Mouse (Mus musculus): ENCODE measurements at regions not wholly inside any gene's neighbourhood (a gene's known extent, or its start where the extent isn't known, plus 50 kb on each side); places are given as distances from the start of the nearest gene placed in this dataset.

- peak; percentile 34 for DNase-seq
Measured at GRCm38 (mm10) chr1:137617513-137617912, 558.0 kb downstream of the Ptprc start.

DNA sequence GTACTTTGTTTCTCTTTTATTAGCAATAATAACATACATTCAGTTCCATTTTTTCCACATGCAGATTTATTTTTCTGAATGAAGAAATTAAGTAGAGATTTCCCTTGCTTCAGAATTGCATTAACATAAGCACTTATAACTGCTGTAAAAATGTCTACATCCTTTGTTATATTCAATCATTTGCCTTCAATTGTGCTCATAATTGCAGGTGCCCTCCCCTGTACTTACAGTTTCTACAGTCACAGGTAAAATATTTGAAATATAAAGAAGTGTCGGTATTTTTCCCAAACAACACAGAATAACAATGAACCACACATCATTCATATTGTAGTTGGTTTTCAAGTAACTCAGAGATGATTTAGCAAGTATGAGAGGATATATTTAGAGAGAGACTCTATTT is 568.8 kb downstream of the Ptprc start:
- no peak for DNase-seq

DNA sequence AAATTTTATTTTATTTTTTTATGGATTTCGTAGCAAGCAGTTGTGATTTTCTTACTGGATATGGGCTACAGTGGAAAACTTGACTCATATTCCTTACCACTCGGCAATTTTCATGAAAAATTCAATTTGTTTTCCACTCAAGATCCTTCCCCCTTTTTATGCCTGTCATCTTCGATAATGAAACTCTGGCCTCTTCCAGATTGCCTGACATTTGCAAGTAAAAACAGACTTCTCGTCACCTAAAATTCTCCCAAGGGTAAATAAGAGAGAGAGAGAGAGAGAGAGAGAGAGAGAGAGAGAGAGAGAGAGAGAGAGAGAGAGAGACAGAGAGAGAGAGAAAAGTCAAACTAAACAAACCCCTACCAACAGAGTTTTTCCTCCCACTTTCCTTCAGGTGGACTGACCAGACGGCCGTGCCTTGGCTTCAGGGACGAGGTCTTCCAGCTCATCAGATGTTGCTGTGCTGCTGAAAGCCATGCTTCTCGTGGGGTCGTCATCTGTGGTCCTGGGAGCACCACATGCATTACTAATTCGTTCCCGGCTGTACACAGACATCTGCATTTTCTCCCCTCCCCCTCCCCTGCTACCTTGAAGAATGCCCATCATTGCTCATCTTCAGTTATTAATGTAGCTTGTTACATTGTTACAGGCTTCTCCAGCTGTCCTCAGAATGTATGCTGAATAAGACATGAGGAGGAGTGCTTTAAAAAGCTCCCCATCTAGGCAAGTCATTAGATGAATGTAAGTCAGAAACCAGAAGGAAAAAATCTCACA is 569.4 kb downstream of the Ptprc start:
- DNase-seq = no peak

- DNase-seq = no peak
Measured at GRCm38 (mm10) chr1:137593732-137594131, 581.8 kb downstream of the Ptprc start.

GRCm38 (mm10) chr1:137591891-137592290 is 583.6 kb downstream of the Ptprc start:
- DNase-seq = peak; percentile 28

GRCm38 (mm10) chr1:137591295-137591694 is 584.2 kb downstream of the Ptprc start:
- DNase-seq = peak; percentile 84

DNA sequence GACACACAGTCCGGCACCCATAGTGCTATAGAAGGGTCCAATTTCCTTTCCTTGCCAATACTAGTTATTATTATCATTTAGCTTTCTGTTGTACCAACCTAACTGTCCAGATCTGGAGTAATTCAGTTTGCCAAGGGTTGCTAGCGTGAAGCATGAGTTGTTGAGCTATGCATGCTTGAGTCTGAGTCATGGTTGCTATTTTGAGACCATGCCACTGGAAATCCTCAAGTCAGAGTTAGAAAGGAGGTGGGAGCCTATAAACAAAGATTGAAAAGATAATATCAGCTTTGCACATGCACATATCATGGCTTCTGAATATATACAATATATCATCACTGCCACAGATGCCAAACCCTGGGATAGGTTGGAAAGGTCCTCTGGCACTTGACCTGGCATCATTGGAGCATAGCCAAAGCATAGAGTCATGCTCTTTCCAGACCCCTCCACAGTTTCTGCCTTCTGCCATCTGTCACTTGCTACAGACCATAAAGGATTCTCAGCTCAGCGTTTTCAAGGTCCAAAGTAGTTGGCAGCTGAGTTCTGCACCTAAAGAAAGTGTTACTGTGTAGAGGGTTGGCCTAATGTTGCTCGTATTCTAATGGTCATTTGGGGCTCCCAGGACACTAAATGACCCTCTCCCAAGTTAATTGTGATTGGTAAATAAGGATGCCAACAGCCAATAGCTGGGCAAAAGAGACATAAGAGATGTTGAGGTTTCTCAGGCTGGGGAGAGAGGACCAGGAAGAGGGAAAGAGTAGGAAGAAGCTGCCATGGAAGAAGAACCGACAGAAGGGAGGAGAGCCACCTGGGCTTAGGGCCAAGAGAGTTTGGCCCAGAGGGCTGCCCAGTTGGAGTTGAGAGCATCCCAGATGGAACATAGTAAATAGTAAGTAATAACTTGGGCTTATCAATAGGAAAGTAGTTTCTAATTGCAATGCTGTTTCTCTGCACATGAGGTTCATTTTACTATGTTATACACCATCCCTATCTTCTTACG is 586.9 kb downstream of the Ptprc start:
- DNase-seq = peak; percentile 85

GRCm38 (mm10) chr1:137587481-137588228 is 587.9 kb downstream of the Ptprc start:
- DNase-seq = peak; percentile 44

DNA sequence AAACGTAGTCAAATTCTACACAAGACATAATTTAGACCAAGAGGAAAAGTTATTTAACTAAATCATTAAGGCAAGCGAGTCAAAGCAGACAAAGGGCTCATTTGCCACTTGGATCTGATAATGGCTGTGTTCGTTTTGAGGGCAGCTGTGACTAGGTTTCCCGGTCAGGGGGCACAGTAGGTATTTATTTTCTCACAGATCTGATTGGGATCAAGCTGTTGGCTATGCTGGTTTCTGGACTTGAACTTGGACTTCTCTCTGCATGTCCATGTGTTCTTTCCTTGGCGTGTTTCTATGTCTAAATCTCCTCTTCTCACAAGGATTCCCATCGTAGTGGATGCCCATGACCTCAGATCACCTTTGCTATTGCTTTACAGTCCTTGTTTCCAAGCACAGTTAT is 590.8 kb downstream of the Ptprc start:
- peak; percentile 41 for DNase-seq

- DNase-seq = peak; percentile 7
Measured at GRCm38 (mm10) chr1:137584104-137584675, 591.3 kb downstream of the Ptprc start.

DNA sequence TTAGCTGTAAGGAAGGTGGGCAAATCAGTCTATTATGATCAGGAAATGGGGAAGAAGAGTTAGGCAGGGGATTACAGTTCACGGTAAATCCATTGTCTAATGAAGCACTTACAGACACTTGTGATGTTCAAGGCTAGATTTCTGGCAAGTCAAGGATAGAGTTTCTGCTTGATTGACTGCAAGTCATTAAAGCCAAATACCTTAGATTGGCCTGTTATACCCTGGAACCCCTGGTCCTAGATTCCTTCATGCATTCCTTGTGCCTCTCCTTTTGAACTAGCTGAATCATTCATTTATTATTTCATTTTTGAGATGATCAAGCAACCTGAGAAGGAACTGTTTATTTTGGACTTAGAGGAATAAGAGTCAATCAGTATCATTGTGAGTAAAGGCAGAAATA is 597.9 kb downstream of the Ptprc start:
- DNase-seq = no peak

- no peak for DNase-seq
Measured at GRCm38 (mm10) chr1:137576174-137576573, 599.3 kb downstream of the Ptprc start.

DNA sequence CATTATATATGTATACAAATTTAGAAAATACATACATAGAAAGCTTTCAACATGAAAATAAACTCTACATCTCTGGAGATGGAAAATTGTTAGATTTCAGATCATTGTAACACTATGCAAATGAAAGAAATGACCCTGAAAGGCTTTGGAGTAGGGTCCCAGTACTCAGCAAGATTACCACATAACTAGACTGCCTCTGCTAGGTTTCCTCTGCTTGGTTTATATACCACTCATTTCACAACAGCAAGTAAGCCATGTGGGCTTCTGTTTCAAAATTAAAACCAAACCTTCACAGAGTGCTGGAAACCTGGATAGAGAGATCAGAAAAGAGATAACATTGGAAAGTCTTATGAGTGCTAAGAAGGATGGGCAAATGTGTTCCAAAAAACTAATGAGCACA is 600.1 kb downstream of the Ptprc start:
- DNase-seq = no peak

GRCm38 (mm10) chr1:137571905-137572865 is 603.3 kb downstream of the Ptprc start:
- no peak for DNase-seq

DNA sequence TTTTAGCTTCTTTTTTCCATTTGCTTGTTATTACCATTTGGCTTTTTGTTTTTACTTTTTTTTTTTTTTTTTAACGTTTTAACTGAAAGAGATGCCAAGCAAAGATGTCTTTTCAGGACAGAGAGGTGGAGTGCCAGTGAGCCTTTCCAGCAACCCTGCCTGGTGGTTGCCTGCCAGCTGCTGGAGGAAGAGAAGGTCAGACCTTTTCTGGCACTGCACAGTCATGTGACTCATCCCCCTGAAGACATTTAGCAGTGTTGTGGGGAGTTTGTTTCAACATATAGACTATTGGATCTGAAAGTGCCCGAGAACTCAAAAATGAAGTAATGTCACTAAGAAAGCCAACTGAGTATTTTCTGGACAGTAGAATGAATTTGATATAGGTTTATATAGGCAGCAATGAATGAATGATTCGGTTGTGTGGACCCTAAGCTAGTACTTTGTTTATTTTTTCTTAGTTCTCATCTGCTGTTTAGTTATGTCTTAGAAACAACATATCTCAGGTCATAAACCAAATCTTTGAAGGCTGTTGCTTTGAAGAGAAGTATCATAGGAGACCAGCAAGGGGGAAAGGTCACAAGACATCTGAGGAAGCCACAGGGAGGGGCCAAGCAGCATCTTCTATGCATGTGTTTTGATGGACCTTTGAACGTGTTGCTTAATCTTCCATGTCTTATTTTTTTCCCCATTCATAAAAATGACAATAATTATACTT is 604.2 kb downstream of the Ptprc start:
- DNase-seq = no peak

DNA sequence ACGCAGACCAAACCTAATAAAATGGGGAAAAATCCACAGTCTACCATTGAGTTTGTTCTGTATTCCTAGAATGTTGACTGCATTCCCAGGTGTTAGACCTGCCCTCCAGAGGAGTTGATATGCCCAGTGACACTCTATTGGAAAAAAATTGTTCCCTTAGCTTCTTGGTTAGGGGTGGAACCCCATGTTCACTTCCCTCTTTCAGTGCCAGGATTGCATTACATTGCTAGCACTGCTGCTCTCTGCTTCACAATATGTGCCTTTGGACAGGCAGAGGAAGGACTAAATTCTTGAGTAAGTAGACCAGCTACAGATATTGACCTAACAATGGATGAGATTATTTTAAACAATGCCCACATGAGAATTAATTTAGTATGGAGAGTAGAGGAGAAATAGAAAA is 607.3 kb upstream of the Nr5a2 start:
- no peak for DNase-seq

- no peak for DNase-seq
Measured at GRCm38 (mm10) chr1:137565573-137566048, 605.4 kb upstream of the Nr5a2 start.

DNA sequence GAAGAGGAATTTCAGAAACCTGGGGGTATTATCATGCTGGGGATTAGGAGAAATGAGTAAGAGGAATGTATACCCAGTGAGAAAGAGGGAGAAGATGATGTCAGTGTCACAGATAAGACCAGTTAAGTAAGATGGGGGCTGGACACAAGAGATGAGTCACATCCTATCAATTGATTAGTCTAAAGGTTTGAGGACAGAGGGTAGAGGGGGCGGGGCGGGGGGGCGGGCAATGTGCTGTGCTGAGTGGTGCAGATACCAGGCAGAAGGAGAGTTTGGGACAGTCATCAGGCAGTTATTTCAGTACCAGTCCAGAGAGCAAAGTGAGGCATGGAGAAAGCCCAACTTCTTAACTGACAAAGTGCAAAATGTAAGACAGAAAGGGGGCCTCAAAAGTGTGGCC is 601.4 kb upstream of the Nr5a2 start:
- DNase-seq = no peak

DNA sequence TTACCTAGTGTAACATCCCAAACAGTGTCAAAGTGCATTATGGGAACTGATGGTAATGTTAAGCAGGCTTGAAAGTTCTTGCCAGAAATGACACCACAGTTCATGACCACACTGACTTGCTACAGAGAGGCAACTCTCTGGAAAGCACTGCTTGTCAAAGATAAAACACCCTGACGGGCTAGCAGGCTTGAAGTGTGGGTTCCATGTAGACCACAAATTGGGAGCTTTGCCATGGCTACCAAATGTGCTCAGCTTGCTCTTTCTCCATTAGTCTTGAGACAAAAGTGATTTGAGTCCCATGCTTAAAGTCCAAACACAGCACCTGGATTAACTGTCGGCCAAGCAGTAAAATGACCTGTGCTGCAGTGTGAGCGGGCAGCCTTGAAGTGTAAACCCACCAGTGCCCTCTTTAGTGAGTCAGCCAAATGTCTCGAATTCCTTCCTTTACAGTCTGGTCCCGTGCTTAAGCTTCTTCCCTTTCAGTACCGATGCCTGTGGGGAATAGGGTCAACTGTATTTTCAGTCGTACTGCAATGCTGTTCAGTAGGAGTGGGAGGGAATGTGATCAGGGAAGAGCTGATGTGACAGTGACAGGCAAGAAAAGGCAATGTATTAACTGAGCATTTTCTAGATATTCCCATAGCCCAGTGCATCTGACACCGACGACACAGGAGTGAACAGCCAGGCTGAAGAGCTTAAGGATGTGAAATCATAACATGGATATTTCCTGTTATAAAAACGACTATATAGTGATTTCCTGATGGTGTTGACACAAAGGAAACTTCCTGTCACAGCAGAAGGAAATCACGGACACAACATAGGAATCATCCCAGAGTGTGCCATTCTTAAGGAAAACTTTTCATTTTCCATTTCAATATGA is 600.4 kb upstream of the Nr5a2 start:
- DNase-seq = no peak

- no peak for DNase-seq
Measured at GRCm38 (mm10) chr1:137549659-137550058, 589.4 kb upstream of the Nr5a2 start.

Data from cerebellum, adult 9-10 months (tissue).